Mouse (Mus musculus) ES-E14 (cell line): Measurements from ENCODE around the gene E430018J23Rik.

Experiments
- MAFK ChIP-seq: IDR thresholded peaks from 2 replicates; pipeline ENCODE4 v1.6.1; 2014; ENCODE audit warnings: mild to moderate bottlenecking, low read depth, low read length, inconsistent platforms; ENCODE audit not compliant: insufficient read depth
- ZNF384 ChIP-seq: IDR thresholded peaks from 2 replicates; pipeline ENCODE4 v1.6.1; 2012; ENCODE audit warnings: low read depth, low read length, inconsistent platforms

DNA sequence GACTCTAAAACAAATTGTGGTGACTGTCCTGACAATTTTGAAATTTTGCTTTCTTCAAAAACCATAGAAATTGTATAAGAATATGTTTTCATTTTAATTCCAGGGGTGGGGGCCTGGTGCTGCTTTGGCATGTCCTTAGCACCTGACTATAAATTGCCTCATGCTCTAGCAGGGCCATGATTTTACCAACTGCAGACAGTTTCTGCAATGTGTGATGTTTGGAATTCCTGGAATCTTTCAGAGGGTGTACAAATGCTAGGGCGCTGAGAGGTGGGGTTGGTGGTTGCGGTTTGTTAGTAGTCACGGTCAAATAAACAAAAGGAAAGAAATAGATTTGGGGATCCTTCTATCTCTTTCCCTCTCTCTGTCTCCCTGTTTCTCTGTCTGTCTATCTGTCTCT is 27.2 kb downstream of the E430018J23Rik start:
- TF ChIP-seq MAFK, result no peak
- TF ChIP-seq ZNF384, result no peak
